Mouse (Mus musculus) kidney, adult 2 months (tissue): Measurements from ENCODE around the gene Dhx38.

ENCODE experiments used
- CTCF ChIP-seq: fragments of 200-500 bp; conservative IDR thresholded peaks from 2 replicates; pipeline ENCODE4 v1.5.1; 2011; ENCODE audit warnings: low read depth, mild to moderate bottlenecking, control low read depth, low read length, moderate library complexity, mixed read lengths; ENCODE audit not compliant: insufficient read depth, insufficient read length
- POLR2A ChIP-seq: fragments of 200-500 bp; IDR thresholded peaks from one replicate; pipeline ENCODE4 v1.6.1; 2011; ENCODE audit warnings: low read depth, low read length, control low read depth

DNA sequence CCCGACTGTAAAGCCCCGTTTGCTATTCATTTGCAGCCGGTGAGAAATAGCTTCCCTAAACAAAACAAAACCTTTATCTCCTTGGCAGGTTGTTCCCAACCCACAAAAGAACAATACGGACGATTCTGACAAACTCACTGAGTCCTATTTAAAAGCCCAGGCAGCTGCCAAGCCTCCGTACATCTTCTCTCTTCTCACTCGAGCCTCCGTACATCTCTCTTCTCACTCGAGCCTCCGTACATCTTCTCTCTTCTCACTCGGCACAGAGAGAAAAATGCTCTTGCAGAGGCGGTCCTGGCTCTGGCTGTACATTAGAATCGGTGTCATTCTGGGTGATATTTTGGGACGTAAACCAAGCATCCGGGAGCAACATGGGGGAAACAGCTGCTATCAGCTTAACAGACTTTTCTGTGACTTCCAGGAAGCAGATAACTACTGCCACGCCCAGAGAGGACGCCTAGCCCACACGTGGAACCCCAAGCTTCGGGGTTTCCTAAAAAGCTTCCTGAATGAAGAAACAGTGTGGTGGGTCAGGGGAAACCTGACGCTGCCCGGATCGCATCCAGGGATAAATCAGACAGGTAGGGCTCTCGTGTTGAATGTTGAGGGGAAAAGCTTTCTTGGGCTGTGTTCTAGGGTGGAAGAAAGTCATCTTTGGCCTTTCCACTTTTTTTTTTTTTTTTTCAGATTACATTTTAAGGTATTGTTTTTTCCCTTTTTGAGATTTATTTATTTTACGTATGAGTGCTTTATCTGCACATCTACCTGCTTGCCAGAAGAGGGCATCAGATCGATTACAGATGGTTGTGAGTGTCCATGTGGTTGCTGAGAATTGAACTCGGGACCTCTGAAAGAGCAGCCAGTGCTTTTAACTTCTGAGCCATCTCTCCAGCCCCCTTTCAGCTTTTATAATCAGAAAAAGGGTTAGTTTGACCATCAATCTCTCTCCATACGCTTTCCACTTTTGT lies 48.9 kb upstream of the Dhx38 start, which contains the start of gene Pkd1l3:
- TF ChIP-seq CTCF, result no peak
- no peak for TF ChIP-seq POLR2A
